Mouse (Mus musculus) embryo, embryonic 10.5 days (tissue): ENCODE results near the gene Erc1.
"Not testable (repeated sequence)": the region's sequence is repeated elsewhere in the genome, so short reads cannot be mapped to it uniquely, and the experiment has no call there.

Experiments
- DNase-seq: peaks from one replicate; pipeline ENCODE4 v3.0.0-alpha.2; 2015; ENCODE audit warnings: low spot score

Gene Erc1

DNA sequence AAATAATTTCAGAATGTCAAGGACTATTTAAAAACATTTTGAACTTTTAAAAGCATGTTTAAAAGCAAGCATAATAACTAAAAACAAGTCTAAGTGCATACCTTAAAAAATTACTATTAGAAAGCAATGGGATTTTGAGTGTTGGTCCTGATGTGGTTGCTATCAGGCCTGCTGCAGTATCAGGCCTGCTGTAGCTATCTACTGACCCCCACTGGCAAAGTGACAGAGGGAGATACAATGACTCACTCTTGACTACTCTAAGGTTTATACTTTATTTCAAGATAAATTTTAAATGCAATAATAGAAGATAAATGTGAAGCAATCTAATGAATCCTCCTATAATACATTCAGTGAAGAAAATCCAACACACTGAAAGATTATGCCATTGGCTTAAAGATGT is 138.4 kb downstream of the Erc1 start:
- peak; percentile 18 for DNase-seq

DNA sequence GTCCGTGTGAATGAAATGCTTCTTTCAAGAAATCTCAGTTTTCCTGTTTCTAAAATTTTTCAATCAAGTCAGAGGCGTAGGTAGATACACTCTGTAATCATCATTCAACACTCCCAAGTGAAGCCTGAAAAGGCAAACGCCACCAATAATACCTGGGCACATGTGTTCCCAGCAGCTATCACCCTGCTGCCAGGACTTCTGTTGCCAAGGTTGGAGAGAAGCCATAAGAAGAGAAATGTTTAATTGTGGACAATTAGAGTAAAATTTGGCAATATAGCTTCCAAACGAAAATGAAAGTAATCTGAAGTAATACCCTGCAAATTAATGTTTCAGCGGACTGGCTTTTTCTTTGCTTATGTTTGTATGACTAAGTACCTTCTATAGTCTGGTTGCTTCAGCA is 140.1 kb downstream of the Erc1 start:
- no peak for DNase-seq

DNA sequence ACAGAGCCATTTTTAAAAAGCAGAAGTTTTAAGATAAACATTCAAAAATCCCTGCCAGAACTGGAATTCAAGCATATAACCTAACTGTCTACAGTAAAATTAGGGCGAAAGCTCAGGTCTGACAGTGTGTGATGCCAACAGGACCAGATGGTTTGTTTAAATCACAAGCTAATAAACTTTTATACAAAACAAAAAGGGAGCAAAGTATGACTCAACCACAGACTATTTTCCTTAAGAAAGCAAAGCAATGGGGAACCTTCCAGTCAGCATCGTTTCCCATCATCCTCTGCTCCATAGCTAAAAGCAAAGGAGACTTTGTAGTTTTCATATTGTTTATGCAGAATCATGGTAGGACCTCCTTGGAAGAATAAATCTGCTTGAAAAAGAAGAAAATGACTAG is 143.1 kb downstream of the Erc1 start:
- DNase-seq: no peak

DNA sequence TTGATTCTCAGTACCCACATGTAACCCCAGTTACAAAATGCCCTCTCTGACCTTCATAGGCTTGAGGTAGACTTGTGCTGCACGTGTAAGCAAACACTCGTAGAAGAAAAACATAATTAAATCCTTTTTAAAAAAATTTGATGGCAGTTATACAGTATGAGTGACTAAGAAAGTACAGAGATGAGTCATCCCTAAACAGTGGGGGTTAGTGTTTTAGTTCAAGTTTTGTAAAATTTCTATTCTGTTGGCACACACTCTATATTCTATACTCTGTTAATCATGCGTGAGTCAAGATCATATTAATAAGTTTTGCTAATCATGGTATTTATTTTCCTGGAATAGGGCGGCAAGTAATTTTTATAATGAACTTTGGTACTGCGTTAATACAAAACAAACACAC is 155.2 kb downstream of the Erc1 start:
- DNase-seq: no peak

DNA sequence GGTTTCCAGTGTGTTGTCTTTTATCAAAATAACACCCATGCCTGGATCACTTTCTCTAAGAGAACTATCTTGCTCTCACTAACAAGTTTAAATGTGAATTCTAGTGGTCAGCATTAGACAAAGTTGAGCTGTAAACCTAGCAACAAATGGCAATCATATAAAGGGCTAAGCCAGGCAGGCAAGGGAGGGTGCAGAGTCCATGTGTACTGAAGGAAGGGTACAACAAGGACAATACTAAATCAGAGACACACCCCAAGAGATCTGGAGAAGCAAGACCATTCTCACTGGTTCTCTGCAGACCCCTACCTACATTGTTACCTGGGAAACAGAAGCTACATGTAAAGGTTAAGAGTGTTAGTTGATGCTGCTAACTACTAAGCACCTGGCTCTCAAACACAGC is 161.5 kb downstream of the Erc1 start:
- DNase-seq: no peak

DNA sequence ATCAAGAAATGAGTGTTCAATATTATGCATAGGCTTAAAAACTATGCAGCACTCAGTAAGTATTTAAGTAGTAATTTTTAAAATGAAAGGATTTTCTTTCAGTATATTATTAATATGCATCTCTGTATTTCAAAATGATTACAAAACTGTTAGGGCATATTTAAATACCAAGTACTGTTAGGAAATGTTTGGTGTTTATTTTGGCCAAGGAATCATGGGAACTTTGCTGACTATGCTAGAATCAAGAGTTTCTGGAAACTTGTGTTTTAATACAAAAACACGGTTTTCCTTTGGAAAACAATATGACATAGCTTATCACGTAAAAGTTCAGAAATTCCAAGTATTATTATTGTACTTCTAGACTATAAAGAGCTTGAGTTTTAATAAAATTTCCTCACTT is 167.2 kb downstream of the Erc1 start:
- no peak for DNase-seq

DNA sequence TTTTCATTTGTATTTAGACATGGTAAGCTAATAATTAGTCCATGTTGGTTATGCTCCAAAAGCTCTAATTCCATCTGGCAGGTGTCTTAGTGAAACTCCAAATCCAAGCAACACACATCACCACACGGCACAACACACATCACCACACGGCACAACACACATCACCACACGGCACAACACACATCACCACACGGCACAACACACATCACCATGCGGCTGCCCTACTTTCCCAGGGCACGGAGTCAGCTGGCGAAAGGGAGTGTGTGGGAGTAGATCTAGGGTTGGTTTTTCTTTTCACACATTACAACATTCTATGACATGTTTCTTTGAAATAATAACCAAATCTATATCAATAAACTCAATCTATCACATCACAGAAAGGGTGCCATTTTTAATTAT is 173.2 kb downstream of the Erc1 start:
- no peak for DNase-seq

DNA sequence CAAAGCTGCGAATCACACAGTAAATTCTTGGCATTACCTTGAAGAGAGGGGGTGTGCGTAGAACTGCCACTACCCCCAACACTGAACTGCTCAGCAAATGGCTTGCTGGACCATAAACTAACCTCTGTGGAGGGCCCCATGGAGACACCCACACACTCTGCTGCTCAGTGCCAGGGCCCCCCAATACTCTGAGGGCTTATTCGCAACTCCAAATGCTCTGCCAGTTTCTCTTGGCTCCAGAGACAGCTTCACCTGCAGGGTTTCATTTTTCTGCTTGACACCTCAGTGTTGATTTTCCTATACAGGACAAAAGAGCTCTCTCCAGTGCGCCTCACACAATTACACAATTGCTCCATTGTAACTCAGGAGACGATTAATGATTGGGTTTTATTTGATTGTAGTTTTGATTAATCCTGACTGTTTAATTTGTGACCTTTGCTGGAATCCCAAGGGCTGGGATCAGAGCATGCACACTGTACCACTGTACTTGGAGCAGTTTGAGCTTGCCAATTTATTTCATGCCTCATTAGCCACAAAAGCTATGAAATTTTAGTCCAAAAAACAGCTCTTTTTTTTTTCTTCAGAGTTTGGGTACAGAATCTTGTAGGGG is 173.7 kb downstream of the Erc1 start:
- DNase-seq: no peak

DNA sequence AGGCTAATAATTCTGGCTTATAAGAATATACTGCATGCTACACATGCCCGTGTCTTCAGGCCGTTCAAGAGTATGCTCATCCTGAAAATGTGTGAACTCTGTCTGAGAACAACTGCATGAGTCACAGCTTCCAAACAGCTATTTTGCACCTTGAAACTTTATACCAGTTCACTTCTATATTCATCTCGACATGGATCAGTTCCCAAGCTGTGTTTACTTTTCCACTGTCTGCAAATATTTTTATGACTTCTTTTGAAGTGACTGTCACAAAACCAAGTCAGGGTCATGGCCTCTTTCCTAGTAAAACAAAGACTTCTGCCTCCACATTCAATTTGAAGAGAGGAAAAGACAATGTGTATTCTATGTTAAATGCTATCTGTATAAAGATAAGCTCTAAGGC is 178.2 kb downstream of the Erc1 start:
- no peak for DNase-seq

DNA sequence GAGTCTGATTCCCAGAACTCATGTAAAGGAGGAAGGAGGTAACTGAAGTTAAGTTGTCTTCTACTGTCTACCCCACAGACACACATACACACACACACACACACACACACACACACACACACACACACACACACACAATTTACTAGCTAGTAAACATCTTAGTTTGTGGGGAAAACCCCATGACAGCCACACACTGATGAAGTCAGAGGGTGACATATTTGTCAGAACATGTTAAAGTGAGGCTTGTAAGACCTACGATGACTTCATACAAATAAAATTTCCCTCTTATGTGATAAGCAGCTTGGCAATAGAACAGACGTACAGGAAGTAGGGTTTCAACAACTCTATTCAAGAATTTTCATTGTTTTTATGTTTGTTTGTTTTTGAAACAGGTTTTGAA is 185.0 kb downstream of the Erc1 start:
- DNase-seq: no peak

DNA sequence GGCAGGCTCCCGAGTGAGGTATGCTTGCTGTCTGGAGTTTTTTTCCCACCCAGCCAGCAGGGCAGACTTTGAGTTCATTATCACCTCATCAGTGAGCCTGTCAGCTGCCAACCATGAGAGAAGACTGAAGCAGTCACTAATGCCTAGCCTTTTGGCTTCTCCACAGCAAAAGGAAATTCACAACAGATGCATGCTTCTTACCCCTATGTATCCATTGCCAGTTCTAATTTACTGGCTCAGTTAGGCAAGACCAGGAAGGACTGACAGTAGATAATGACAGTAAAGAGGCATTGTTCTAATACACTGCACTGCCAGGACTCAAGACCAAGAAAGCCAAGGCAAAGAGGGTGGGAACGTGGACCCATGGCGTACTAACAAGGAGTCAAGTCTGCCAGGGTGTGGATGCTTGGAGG is 186.9 kb downstream of the Erc1 start:
- DNase-seq: no peak

DNA sequence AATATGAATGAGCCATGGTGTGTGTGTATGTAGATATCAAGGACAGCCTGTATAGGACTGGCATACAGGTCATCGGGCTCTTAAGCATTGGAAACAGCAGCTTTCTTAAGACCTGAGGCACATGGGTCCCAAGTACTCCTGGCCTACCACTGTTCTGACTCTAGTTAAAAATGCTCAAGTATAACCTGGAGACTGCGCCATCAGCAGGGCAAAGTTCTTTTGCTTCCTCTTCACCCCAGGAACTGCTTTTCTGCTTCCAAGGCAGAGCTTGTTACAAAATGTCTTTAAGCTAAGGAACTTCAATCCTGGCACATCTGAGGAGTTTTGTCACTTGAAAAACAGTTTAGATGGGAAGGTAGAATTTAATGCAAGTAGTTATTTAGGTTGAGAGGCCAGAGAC is 189.5 kb downstream of the Erc1 start:
- no peak for DNase-seq

DNA sequence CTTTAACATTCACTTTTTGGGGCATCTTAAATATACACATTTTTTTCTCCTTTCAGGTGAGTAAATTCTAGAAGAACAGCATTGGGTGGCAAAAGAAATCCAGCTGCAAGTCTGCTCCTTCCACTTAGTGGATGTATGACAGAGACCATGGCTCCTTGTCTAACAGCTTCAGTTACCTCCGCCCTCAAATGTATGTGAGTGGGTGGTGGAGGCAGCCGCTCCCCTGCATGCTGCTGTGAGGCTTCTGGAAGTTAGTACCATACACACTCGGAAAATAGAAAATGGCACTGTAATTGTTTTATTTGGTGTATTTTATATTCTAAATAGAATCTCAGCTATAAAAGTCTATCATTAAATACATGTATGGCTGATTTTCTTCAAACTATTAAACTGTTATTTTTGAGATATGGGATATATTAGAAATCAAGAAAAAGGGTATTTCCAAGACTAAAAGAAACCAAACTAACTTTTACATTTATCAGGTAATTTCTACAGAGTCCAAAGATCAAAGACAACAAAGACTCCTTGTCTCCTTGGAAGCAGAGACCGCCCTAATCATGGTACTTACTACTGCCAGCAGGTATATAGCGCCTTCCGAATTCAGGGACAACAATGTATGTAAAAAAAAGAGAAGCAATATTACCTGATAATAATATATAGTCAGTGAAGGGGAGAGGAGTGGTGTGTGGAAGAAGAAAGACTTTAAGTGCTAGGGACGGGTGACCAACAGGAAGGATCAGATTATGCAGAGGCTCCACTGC is 190.4 kb downstream of the Erc1 start:
- no peak for DNase-seq

DNA sequence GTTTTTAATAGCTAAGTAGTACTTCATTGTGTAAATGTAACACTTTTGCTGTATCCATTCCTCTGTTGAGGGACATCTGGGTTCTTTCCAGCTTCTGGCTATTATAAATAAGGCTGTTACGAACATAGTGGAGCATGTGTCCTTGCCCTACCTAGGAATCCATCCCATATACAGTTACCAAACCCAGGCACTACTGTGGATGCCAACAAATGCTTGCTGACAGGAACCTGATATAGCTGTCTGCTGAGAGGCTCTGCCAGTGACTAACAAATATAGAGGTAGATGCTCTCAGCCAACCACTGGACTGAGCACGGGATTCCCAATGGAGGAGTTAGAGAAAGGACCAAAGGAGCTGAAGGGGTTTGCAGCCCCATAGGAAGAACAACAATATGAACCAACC is 193.2 kb downstream of the Erc1 start:
- not testable (repeated sequence) for DNase-seq

DNA sequence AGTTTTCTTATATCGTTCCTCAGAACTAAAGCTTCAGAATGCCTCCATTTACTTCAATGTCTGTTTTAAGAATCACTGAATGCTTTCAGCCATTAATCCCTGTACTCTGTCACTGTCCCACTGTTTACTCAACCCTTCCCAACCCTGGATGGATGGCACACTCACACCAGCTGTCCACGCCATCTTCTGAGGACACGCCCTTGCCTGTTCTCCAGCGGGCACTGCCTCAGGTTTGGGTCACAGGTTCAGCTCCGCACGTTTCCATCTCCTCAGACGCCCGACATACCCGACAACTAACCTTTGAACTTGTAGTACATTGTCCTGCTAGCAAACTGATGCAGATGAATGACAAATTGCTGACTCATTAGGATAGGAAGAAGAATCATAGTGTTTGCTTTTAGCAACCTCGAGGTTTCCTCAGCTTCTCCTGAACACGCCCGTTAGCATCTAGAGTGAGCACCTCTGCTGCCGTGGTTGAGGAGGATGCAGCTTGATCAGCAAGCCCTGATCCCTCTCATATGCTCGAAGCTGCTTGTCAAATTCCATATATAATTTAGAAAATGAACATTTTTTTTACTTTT is 204.0 kb downstream of the Erc1 start:
- DNase-seq: peak; percentile 27

DNA sequence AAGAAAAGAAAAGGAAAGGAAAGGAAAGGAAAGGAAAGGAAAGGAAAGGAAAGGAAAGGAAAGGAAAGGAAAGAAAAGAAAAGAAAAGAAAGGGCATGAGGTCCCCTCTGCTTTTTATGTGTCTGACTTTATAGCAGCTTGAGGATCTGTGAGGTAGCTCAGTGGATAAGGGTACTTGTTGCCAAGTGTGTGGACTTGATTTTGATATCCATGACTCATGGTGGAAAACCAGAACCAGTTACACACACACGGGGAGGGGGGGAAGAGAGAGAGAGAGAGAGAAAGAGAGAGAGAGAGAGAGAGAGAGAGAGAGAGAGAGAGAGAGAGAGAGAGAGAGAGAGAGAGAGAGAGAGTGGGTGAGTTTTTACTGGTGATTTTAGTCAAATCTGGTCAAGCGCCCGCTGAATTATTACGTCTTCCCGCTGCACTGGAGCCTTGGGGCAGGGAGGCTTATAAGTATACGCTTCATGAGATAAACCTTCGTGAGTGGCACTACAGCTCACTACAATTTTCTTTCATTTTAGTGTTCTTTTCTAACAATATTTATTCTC is 204.7 kb downstream of the Erc1 start:
- no peak for DNase-seq

DNA sequence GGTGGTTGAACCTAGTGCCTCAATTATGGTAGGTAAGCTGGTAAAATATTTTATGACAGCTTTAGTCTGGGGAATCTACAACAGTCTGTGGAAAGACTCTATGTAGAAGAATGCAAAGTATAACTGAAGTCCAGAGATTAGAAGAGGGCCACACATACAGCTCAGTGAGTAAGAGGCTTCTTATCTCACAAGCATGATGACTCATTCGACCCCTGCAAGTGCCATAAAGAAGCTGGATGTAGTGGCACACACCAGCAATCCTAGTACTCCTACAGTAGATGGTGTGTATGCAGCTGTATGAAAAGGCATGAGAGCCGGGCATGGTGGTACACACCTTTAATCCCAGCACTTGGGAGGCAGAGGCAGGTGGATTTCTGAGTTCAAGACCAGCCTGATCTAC is 205.2 kb downstream of the Erc1 start:
- no peak for DNase-seq

DNA sequence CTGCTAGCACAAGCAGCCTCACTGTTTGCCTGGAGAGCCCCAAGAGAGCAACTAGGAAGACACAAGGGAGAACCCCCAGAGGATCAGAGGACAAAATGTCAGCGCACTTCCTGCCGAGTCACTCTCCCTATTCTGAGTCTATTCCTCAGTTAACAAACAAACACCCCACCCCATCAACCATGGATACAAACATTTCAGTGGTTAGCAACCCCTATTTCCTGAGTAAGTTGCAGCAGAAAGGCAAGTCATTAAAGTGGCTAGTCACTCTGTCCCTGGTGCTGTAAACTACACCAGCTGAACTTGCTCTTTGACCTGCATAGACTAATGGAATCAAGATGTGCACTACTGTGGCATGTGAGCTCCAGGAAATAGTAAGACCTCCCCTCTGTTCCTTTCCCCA is 212.3 kb downstream of the Erc1 start:
- peak; percentile 83 for DNase-seq

DNA sequence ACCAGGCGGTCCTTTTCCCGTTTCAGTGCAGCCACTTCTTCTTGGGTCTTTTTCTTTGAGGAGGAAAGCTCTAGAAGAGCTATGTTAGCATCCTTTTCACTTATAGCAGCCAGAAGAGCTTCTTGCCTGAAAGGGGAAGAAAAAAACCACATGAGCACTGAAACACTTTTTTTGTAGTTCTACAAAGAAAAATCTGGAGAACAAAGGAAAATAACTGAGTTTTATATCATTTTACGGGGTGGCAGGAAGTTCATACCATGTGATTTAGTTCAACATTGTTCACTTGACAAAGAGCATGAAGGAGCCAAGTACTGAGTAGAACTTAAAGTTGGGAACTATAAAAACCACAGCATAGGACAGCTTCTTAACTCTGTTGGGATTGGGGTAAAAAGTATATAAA is 217.3 kb downstream of the Erc1 start:
- no peak for DNase-seq

DNA sequence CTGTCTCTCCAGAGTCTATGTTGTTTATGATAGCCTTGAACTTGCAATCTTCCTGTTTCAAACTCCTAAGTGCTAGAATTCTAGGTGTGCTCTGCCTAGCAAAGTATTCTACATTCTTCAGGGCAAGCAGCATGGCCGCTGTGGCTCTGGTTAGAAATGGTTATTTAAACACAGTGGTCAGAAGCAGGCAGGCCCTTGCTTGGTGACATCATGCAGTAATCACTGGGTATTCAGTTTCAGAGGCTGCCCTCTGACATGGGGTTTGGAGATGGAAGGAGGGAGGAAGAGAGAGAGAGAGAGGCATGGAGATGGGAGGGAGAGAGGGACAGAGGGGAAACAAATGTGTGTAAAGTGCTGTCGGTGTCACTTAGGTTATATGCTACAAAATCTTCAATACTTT is 246.6 kb downstream of the Erc1 start:
- peak; percentile 46 for DNase-seq

DNA sequence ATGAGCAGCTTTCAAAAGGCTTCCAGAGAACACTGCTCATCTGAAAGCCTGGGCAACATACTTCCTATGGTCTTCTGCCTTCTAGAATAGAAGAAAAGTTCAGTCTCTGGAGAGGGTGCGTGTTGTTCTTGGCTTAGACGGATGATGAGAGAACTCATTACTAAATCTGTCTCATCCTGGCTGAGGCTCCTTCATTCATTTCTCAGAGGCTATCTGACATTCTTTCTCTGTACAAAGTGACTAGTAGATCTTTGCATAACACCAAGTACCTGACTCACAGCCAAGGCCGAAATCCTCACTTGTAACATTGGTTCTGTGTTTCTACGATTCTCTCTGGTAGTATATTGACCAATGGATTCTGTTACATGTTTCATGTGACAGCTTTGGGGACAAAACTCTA is 252.5 kb downstream of the Erc1 start:
- DNase-seq: no peak

DNA sequence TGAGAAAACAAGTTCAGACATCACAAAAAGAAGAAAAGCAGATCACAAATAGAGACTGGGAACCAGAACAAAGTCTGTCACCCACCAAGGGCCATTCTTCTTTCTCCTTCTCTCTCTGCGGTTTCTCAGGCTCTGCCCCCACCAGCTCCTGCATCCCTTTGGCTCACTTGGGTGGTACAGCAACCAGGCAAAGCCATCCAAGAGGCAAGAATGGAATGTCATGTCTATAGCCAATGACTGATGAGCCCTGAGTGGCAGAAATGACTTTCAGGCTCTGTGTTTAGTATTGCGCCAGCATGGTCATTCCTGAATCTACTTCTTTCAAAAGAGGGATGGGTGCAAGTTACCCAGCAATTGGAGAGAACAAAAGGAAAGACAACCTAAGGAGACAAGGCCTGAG is 257.1 kb downstream of the Erc1 start:
- DNase-seq: no peak

DNA sequence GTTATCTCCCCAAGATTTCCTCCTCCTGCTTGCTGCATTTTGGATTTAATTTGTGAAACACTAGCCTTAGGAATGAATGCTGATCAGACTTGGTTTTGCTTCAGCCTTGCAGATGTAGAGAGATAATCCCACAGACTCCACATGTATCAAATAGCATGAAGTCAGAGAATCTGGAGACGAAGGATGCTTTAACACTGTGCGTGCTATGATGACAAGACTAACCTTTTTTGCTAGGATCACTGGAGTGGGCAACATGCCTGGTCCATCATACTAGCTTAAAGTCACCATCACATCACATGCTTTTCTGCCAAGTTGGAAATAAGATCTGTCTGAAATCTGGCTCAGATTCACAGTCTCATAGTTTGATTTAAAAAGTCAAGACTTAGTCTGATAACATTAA is 260.1 kb downstream of the Erc1 start:
- DNase-seq: no peak

DNA sequence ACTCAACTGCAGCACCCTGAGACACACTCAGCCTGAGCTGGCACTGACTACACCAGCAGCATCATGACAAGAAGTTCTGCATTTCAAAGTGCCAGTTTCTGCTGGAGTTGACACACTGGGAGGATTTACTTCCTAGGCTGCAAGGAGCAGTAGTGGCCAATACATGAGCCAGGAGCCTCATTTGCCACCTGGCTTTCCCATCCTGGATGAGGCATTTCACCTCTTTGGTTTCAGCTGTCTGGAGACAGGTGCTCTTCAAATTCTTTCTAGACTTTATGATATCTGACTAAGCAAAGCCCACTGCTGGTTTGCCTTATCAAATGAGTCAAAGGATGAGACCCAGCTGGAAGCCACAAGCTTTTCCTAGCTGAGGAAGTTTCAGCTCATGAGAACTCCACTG is 260.5 kb downstream of the Erc1 start:
- no peak for DNase-seq
